Mouse (Mus musculus) liver, embryonic 16.5 days (tissue): ENCODE results near the gene Pde10a. TPM values are rescaled to one million over a fixed set of nuclear protein-coding genes. Genes with fewer than 3 reads are reported as not detected.

ENCODE experiments used
- ATAC-seq: fragments of 200-750 bp; cut with Nextera tagmentation; 2 replicates; pipeline ENCODE4 v1.8.0; 2017; ENCODE audit warnings: low read depth, mild to moderate bottlenecking, moderate number of reproducible peaks, moderate library complexity
- H3K27ac ChIP-seq: fragments of 300-500 bp; sonication (generic); 2 replicates; pipeline ENCODE4 v1.5.1; 2014; ENCODE audit warnings: mild to moderate bottlenecking, low read length
- H3K27me3 ChIP-seq: fragments of 300-500 bp; sonication (generic); 2 replicates; pipeline ENCODE4 v1.6.1; 2014; ENCODE audit warnings: low read depth, low read length, mixed read lengths; ENCODE audit not compliant: control insufficient read depth, insufficient read depth
- H3K36me3 ChIP-seq: fragments of 300-500 bp; sonication (generic); 2 replicates; pipeline ENCODE4 v1.6.1; 2014; ENCODE audit warnings: mild to moderate bottlenecking; ENCODE audit not compliant: control insufficient read depth, insufficient read depth
- H3K4me1 ChIP-seq: fragments of 300-500 bp; sonication (generic); 2 replicates; pipeline ENCODE4 v1.6.1; 2014; ENCODE audit warnings: low read depth, low read length, mixed read lengths; ENCODE audit not compliant: control insufficient read depth
- H3K4me2 ChIP-seq: fragments of 300-500 bp; sonication (generic); 2 replicates; pipeline ENCODE4 v1.6.1; 2014; ENCODE audit warnings: low read depth, low read length, mixed read lengths
- H3K4me3 ChIP-seq: fragments of 300-500 bp; sonication (generic); 2 replicates; pipeline ENCODE4 v1.5.1; 2014; ENCODE audit warnings: low read depth, mild to moderate bottlenecking, low read length
- H3K9ac ChIP-seq: fragments of 300-500 bp; sonication (generic); 2 replicates; pipeline ENCODE4 v1.6.1; 2014; ENCODE audit warnings: low read depth, low read length
- H3K9me3 ChIP-seq: fragments of 300-500 bp; sonication (generic); replicated peaks from 2 replicates; pipeline ENCODE4 v1.6.1; 2016; ENCODE audit warnings: low read length; ENCODE audit not compliant: control insufficient read depth
- WGBS: fragments of 180-500 bp; shearing (Covaris S2); extraction: QIAGEN DNeasy Blood & Tissue Kit; methylation state at CpG from one replicate; pipeline ENCODE4 v1.1.7; 2014; ENCODE audit not compliant: insufficient replicate concordance; 5-methylcytosine and 5-hydroxymethylcytosine counted together
- polyA plus RNA-seq: library from polyadenylated mRNA; unstranded; fragments of >200 nt; fragmentation: Nextera tagmentation; extraction: Ambion mirVana; gene quantifications from 2 replicates; pipeline ENCODE4 v1.2.1, GENCODE M21; 2015

Pde10a gene
- polyA plus RNA-seq, 1 experiment from 2014 or later, result 0.89 TPM

GRCm38 (mm10) chr17:8818675-8819074 is 293.5 kb downstream of the Pde10a start:
- Histone ChIP-seq H3K9ac (no peak overlapping the region), H3K27me3 (no peaks in the 10 kb centered on the region), H3K4me3 (no peak overlapping the region), H3K4me1 (no peaks in the 10 kb centered on the region), H3K27ac (no peak overlapping the region), H3K9me3 (no peaks in the 10 kb centered on the region), H3K36me3 (no peaks in the 10 kb centered on the region), H3K4me2 (no peak overlapping the region)
- no peak for ATAC-seq
- 71% methylated on average over 13 of the region's 13 CpGs for WGBS

GRCm38 (mm10) chr17:8823548-8823947 is 298.4 kb downstream of the Pde10a start:
- no peak for ATAC-seq
- H3K4me2 ChIP-seq, result no peak overlapping the region
- 54% methylated on average over 7 of the region's 7 CpGs for WGBS
- H3K9ac ChIP-seq, result no peak overlapping the region
- H3K27ac ChIP-seq, result no peak overlapping the region
- no peak overlapping the region for H3K4me3 ChIP-seq
- H3K36me3 ChIP-seq, result no peaks in the 10 kb centered on the region
- no peaks in the 10 kb centered on the region for H3K27me3 ChIP-seq
- H3K9me3 ChIP-seq, result no peaks in the 10 kb centered on the region
- no peaks in the 10 kb centered on the region for H3K4me1 ChIP-seq

GRCm38 (mm10) chr17:8827204-8827603 is 302.0 kb downstream of the Pde10a start:
- Histone ChIP-seq H3K27me3 (no peaks in the 10 kb centered on the region), H3K4me3 (no peak overlapping the region), H3K9ac (no peak overlapping the region), H3K4me2 (no peak overlapping the region), H3K36me3 (no peaks in the 10 kb centered on the region), H3K4me1 (no peaks in the 10 kb centered on the region), H3K27ac (no peak overlapping the region), H3K9me3 (no peaks in the 10 kb centered on the region)
- WGBS, result 63% methylated on average over 9 of the region's 9 CpGs
- no peak for ATAC-seq

- Histone ChIP-seq H3K36me3 (no peaks in the 10 kb centered on the region), H3K4me3 (no peak overlapping the region), H3K9ac (no peak overlapping the region), H3K4me1 (no peaks in the 10 kb centered on the region), H3K27me3 (no peaks in the 10 kb centered on the region), H3K9me3 (no peaks in the 10 kb centered on the region), H3K4me2 (no peak overlapping the region), H3K27ac (no peak overlapping the region)
- 64% methylated on average over 5 of the region's 5 CpGs for WGBS
- ATAC-seq, result no peak
Observed at GRCm38 (mm10) chr17:8831001-8831400, 305.8 kb downstream of the Pde10a start.

- no peaks in the 10 kb centered on the region for H3K27me3 ChIP-seq
- no peak for ATAC-seq
- WGBS, result 63% methylated on average over 5 of the region's 5 CpGs
- no peak overlapping the region for H3K9ac ChIP-seq
- H3K9me3 ChIP-seq, result no peaks in the 10 kb centered on the region
- no peaks in the 10 kb centered on the region for H3K36me3 ChIP-seq
- no peaks in the 10 kb centered on the region for H3K4me1 ChIP-seq
- no peak overlapping the region for H3K27ac ChIP-seq
- H3K4me2 ChIP-seq, result no peak overlapping the region
- H3K4me3 ChIP-seq, result no peak overlapping the region
Observed at GRCm38 (mm10) chr17:8836292-8836691, 311.1 kb downstream of the Pde10a start.

- no peak overlapping the region for H3K9ac ChIP-seq
- no peak for ATAC-seq
- no peaks in the 10 kb centered on the region for H3K9me3 ChIP-seq
- no peak overlapping the region for H3K4me2 ChIP-seq
- no peaks in the 10 kb centered on the region for H3K27me3 ChIP-seq
- no peaks in the 10 kb centered on the region for H3K36me3 ChIP-seq
- no peak overlapping the region for H3K4me3 ChIP-seq
- H3K4me1 ChIP-seq, result no peaks in the 10 kb centered on the region
- 28% methylated on average over 8 of the region's 8 CpGs for WGBS
- no peak overlapping the region for H3K27ac ChIP-seq
Observed at GRCm38 (mm10) chr17:8838252-8838651, 313.1 kb downstream of the Pde10a start.

- Histone ChIP-seq H3K27me3 (no peaks in the 10 kb centered on the region), H3K9ac (no peak overlapping the region), H3K9me3 (no peaks in the 10 kb centered on the region), H3K4me1 (no peaks in the 10 kb centered on the region), H3K36me3 (no peaks in the 10 kb centered on the region), H3K4me3 (no peak overlapping the region), H3K27ac (no peak overlapping the region), H3K4me2 (no peak overlapping the region)
- ATAC-seq, result no peak
- 56% methylated on average over 10 of the region's 10 CpGs for WGBS
Observed at GRCm38 (mm10) chr17:8839237-8840011, 314.3 kb downstream of the Pde10a start.

GRCm38 (mm10) chr17:8841094-8841493 is 315.9 kb downstream of the Pde10a start:
- WGBS, result 54% methylated on average over 8 of the region's 8 CpGs

GRCm38 (mm10) chr17:8841897-8842540 is 316.8 kb downstream of the Pde10a start:
- Histone ChIP-seq H3K4me2 (no peak overlapping the region), H3K27me3 (no peaks in the 10 kb centered on the region), H3K4me3 (no peak overlapping the region), H3K9ac (no peak overlapping the region), H3K36me3 (no peaks in the 10 kb centered on the region), H3K9me3 (no peaks in the 10 kb centered on the region), H3K4me1 (no peaks in the 10 kb centered on the region), H3K27ac (no peak overlapping the region)
- ATAC-seq, result no peak
- 21% methylated on average over 8 of the region's 8 CpGs for WGBS

More at GRCm38 (mm10) chr17:8841094-8841493, 315.9 kb downstream of the Pde10a start:
- Histone ChIP-seq H3K4me2 (no peak overlapping the region), H3K36me3 (no peaks in the 10 kb centered on the region), H3K4me3 (no peak overlapping the region), H3K9me3 (no peaks in the 10 kb centered on the region), H3K4me1 (no peaks in the 10 kb centered on the region), H3K9ac (no peak overlapping the region), H3K27ac (no peak overlapping the region), H3K27me3 (no peaks in the 10 kb centered on the region)
- ATAC-seq, result no peak
